8 mouse cellular contexts compared by ENCODE assay signal in genomic region chr6:94700612-94701011, GRCm38 (mm10). TPM values are rescaled to one million over a fixed set of nuclear protein-coding genes. Genes with fewer than 3 reads are reported as not detected.
A peak's percentile ranks its signal among the peaks of the same experiment; 100 is the strongest.
DNase-seq lines count a peak whose midpoint lies in the region; ATAC-seq and TF ChIP-seq lines count a peak whose summit lies in the region.

No protein-coding gene starts in this region.

- WGBS in forebrain, embryonic 12.5 days, result 1% methylated on average over 8 of the region's 8 CpGs
- under 1% methylated on average over 8 of the region's 8 CpGs for WGBS in stomach, embryonic 15.5 days

- H3K27me3 ChIP-seq in forebrain, embryonic 12.5 days, result peaks cover 4% of the 10 kb centered on the region; the same call in 1 of the 2 replicates
- H3K27me3 ChIP-seq in stomach, embryonic 15.5 days (replicated peaks), result no peaks in the 10 kb centered on the region

- H3K9me3 ChIP-seq in forebrain, embryonic 12.5 days, result no peaks in the 10 kb centered on the region
- no peaks in the 10 kb centered on the region for H3K9me3 ChIP-seq in stomach, embryonic 15.5 days

- H3K4me2 ChIP-seq in forebrain, embryonic 12.5 days, result peak overlapping the region; percentile 86
- peak overlapping the region; percentile 83 for H3K4me2 ChIP-seq in stomach, embryonic 15.5 days

- peak overlapping the region; percentile 34 for H3K9ac ChIP-seq in forebrain, embryonic 12.5 days
- H3K9ac ChIP-seq in stomach, embryonic 15.5 days, result 0 out of 2 replicates have a peak overlapping the region, but pooled peaks have one; percentile 19

- no peaks in the 10 kb centered on the region for H3K36me3 ChIP-seq in forebrain, embryonic 12.5 days (replicated peaks)
- H3K36me3 ChIP-seq in stomach, embryonic 15.5 days, result no peaks in the 10 kb centered on the region

- no peak for DNase-seq in left cerebral cortex, adult 2 months (ENCODE audit: extremely low spot score in 1 of 2, low spot score in 2 of 2)
- no peak for DNase-seq in left cerebral cortex, adult 11 months (ENCODE audit: low spot score)
- DNase-seq in heart, postnatal 36 days, result peak; percentile 74 to 76
- DNase-seq in kidney, postnatal 4 days, result peak; percentile 83 to 89

- ATAC-seq in forebrain, embryonic 12.5 days (ENCODE audit: low FRiP score), result peak; percentile 24; the same call in 1 of the 2 replicates
- ATAC-seq in megakaryocyte-erythroid progenitor cell, adult 5-6 weeks (replicated peaks; ENCODE audit: low FRiP score, low TSS enrichment, poor library complexity, severe bottlenecking), result peak; percentile 36; the same call in 1 of the 2 replicates
- peak; percentile 32; the same call in 1 of the 2 replicates for ATAC-seq in stomach, embryonic 15.5 days (ENCODE audit: insufficient read depth, low FRiP score, low read depth)

- intact Hi-C loops in left cerebral cortex, adult 2 months (cut with DNase I), result no loop called here
- intact Hi-C loops in heart, postnatal 36 days (cut with DNase I), result loop anchor here (5.0 kb wide), 1 partner anchor 267 kb away; no protein-coding TSS in a partner anchor

- H3K4me3 ChIP-seq in left cerebral cortex, adult 2 months, result peak overlapping the region; percentile 66
- peak overlapping the region; percentile 53 for H3K4me3 ChIP-seq in brown adipose tissue, adult 24 weeks (ENCODE audit: insufficient read depth, low read depth, low read length)
- peak overlapping the region; percentile 85 for H3K4me3 ChIP-seq in forebrain, embryonic 12.5 days (replicated peaks)
- H3K4me3 ChIP-seq in stomach, embryonic 15.5 days (replicated peaks), result peak overlapping the region; percentile 46

- H3K4me1 ChIP-seq in brown adipose tissue, adult 24 weeks (ENCODE audit: control insufficient read depth, insufficient read depth, insufficient read length, low read length), result peaks cover 7% of the 10 kb centered on the region
- peaks cover 49% of the 10 kb centered on the region for H3K4me1 ChIP-seq in forebrain, embryonic 12.5 days
- peaks cover 12% of the 10 kb centered on the region for H3K4me1 ChIP-seq in stomach, embryonic 15.5 days

- no peak overlapping the region for H3K27ac ChIP-seq in left cerebral cortex, adult 2 months
- H3K27ac ChIP-seq in brown adipose tissue, adult 24 weeks (replicated peaks; ENCODE audit: low read depth, low read length), result peak overlapping the region; percentile 50
- H3K27ac ChIP-seq in forebrain, embryonic 12.5 days, result peak overlapping the region; percentile 54
- H3K27ac ChIP-seq in stomach, embryonic 15.5 days, result peak overlapping the region; percentile 92

- TF ChIP-seq CTCF in left cerebral cortex, adult 2 months (IDR thresholded peaks at IDR 0.05), result no peak

RNA-seq across cellular contexts. Expression of gene Lrig1, which starts 0.7 kb away (rescaled TPM):
- 10 to 100 TPM; 26.0 to 27.3 TPM for total RNA-seq in left cerebral cortex, adult 2 months (2021)
- polyA plus RNA-seq in brown adipose tissue, adult 24 weeks (2012; ENCODE audit: insufficient read depth, insufficient read length, missing spikeins), result 23.3 and 47.0 TPM in 2 replicates
- 16.6 and 17.7 TPM in 2 replicates for polyA plus RNA-seq in forebrain, embryonic 12.5 days (2016; fragmentation: Nextera tagmentation; extraction: Ambion mirVana)
- total RNA-seq in heart, postnatal 36 days (2021), result 10 to 100 TPM; 36.9 to 43.2 TPM
- total RNA-seq in megakaryocyte-erythroid progenitor cell, adult 5-6 weeks (2014; fragmentation: Nextera tagmentation), result 4.1 and 29.0 TPM in 2 replicates
- total RNA-seq in megakaryocyte-erythroid progenitor cell, adult 5-6 weeks (2017), result 2.7 and 3.5 TPM in 2 replicates
- 25.7 TPM in 2 replicates for polyA plus RNA-seq in stomach, embryonic 15.5 days (2015; fragmentation: Nextera tagmentation; extraction: Ambion mirVana)

Comparison
In these comparisons a context has a peak if more than half of its experiments do, and no peak if none do; other contexts are left out.
1. DNase-seq: peak in heart, postnatal 36 days (2 of 2) and kidney, postnatal 4 days (2 of 2); none in left cerebral cortex, adult 2 months (0 of 2) and left cerebral cortex, adult 11 months (single experiment).
2. Peak in every context shown above with its lines, with median percentiles within 50 percentile points of each other: H3K4me3 ChIP-seq and ATAC-seq.